Mouse (Mus musculus): ENCODE data around the gene Lce3d. TPM values are rescaled to one million over a fixed set of nuclear protein-coding genes. Genes with fewer than 3 reads are reported as not detected.

Lce3d gene
- total RNA-seq (2021) = not detected

GRCm38 (mm10) chr3:92957090-92957489, at the start of gene Lce3d:
Gene Lce3d (plus strand): TSS chr3:92957390.
- no peak for DNase-seq

- DNase-seq = peak; percentile 30
These were observed 49.6 kb upstream of the Lce3d start for GRCm38 (mm10) chr3:92907571-92907970.

- peak; percentile 15 for DNase-seq
These were observed 36.8 kb upstream of the Lce3d start for GRCm38 (mm10) chr3:92920364-92920763.

- DNase-seq = no peak
These were observed 31.1 kb upstream of the Lce3d start, which contains the start of gene Lce3a for GRCm38 (mm10) chr3:92926130-92926529. Gene Lce3a (minus strand): TSS chr3:92926230.

DNA sequence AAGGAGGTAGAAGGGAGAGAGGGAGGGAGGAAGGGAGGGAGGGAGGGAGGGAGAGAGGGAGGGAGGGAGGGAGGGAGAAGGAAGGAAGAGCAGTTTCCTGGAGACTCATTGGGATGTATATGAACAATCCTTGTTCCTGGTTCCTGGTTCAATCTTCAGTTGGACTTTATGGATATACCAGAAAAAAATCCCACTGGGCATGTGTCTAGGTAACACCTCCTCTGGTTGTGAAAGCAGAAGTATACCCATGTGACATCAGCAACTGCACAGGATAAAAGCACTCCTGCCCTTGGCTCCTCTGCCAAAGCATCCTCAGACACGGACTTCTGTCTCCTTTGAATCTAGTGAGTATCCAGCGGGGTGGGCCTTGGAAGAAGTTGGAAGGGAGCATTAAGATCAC, 24.5 kb upstream of the Lce3d start, which contains the start of gene Lce3b:
Gene Lce3b (plus strand): TSS at position 301 of the 400 bp plus-strand sequence.
- DNase-seq = no peak

GRCm38 (mm10) chr3:92944186-92944585, 13.0 kb upstream of the Lce3d start, which contains the start of gene Lce3c:
Gene Lce3c (plus strand): TSS chr3:92944486.
- no peak for DNase-seq

DNA sequence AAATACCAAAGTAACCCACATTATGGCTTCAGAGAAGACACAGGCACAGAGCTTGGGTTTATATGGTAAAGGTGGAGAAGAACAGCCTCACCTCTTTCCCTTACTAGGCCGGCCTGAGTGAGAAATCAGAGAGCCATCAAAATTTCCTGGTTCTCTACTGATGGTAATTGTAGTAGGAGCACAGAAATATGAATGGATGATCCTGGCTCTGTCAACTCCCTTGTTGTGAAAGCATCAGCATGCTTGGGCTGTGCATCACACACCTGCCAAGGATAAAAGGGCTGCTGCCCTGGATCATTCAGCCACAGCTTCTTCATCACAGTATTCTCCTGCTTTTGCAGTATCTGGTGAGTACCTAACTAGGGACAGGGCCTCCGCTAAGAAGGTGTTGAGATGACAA, 9.6 kb downstream of the Lce3d start, which contains the start of gene Lce3e:
Gene Lce3e (plus strand): TSS at position 301 of the 400 bp plus-strand sequence.
- DNase-seq = no peak

- no peak for DNase-seq
These were observed 21.3 kb downstream of the Lce3d start for GRCm38 (mm10) chr3:92978484-92978883.

GRCm38 (mm10) chr3:92991926-92992325, 34.7 kb downstream of the Lce3d start, which contains the start of gene Lce3f:
Gene Lce3f (plus strand): TSS chr3:92992226.
- DNase-seq = no peak

DNA sequence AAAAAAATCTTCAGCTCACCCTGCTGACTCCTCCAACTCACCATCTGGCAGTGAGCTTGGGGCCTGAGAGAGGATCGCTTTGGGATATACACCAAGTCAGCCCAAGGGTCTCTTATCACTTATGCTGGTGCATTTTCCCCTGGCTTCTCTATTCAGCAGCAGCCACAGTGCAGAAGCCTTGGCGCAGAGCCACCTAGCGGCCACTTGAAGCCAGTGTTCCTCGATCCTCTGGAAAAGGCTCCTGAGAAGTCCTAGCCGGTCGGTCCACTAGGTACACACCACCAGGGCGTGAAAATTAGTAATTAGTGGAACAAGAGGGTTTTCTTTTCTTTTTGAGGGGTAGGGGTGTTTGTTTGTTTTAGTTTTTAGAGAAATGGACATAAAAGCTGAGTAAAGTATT, 41.5 kb downstream of the Lce3d start:
- DNase-seq = peak; percentile 77

GRCm38 (mm10) chr3:93000621-93001020, 43.4 kb downstream of the Lce3d start:
- no peak for DNase-seq

DNA sequence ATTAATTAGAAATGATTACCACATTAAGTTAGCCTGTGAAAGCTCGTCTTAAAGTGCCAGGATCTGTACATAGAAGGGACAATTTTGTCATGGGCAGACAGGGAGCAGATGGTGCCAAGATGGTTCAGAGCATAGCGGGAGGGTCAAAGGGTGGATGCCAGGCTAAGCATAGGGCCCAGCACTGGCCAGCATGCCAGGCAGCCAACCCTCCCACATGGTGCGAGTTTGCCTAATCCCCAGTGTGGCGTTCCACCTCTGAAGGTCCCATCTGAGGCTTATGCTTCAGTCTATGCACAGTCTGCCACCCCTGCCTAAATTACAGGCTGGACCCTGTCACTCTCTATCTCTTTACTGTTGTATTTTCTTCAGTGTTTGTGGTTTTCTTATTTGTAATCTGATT, 45.7 kb downstream of the Lce3d start:
- DNase-seq = no peak

Other genes with a start within 250 kb of the Lce3d start
- not detected for gene Lce1e, start 248.3 kb upstream of the Lce3d start, total RNA-seq (2021)
- not detected for gene Lce1f, start 237.0 kb upstream of the Lce3d start, total RNA-seq (2021)
- not detected for gene Gm38119, start 218.3 kb upstream of the Lce3d start, total RNA-seq (2021)
- gene Lce1g, start 205.1 kb upstream of the Lce3d start, total RNA-seq (2021) = not detected
- not detected for gene Lce1h, start 192.3 kb upstream of the Lce3d start, total RNA-seq (2021)
- not detected for gene Lce1i, start 178.5 kb upstream of the Lce3d start, total RNA-seq (2021)
- gene Lce1j, start 166.9 kb upstream of the Lce3d start, total RNA-seq (2021) = not detected
- gene Lce1k, start 149.5 kb upstream of the Lce3d start, total RNA-seq (2021) = not detected
- not detected for gene Kprp, start 130.1 kb upstream of the Lce3d start, total RNA-seq (2021)
- gene Lce1l, start 106.1 kb upstream of the Lce3d start, total RNA-seq (2021) = not detected
- gene 2310050C09Rik, start 87.2 kb upstream of the Lce3d start, total RNA-seq (2021) = not detected
- not detected for gene Lce3a, start 31.2 kb upstream of the Lce3d start, total RNA-seq (2021)
- not detected for gene Lce3b, start 24.4 kb upstream of the Lce3d start, total RNA-seq (2021)
- not detected for gene Lce3c, start 12.9 kb upstream of the Lce3d start, total RNA-seq (2021)
- gene Lce3e, start 9.7 kb downstream of the Lce3d start, total RNA-seq (2021) = not detected
- not detected for gene Lce3f, start 34.8 kb downstream of the Lce3d start, total RNA-seq (2021)
- gene Crct1, start 58.3 kb downstream of the Lce3d start, total RNA-seq (2021) = not detected
- not detected for gene Lce1m, start 61.7 kb downstream of the Lce3d start, total RNA-seq (2021)
- gene Gm4858, start 111.4 kb downstream of the Lce3d start, total RNA-seq (2021) = not detected
- not detected for gene Crnn, start 187.4 kb downstream of the Lce3d start, total RNA-seq (2021)
- not detected for gene Flg2, start 239.9 kb downstream of the Lce3d start, total RNA-seq (2021)

Data from heart, postnatal 4 days (tissue).